Mouse (Mus musculus) limb, embryonic 15.5 days (tissue): ENCODE results near the gene Slc38a8. TPM values are rescaled to one million over a fixed set of nuclear protein-coding genes. Genes with fewer than 3 reads are reported as not detected.

ENCODE experiments used
- ATAC-seq: fragments of 200-750 bp; cut with Nextera tagmentation; 2 replicates; pipeline ENCODE4 v1.8.0; 2017; ENCODE audit warnings: low read depth, moderate TSS enrichment; ENCODE audit not compliant: insufficient number of reproducible peaks, low FRiP score, low TSS enrichment
- H3K27ac ChIP-seq: fragments of 300-500 bp; sonication (generic); 2 replicates; pipeline ENCODE4 v1.5.1; 2015; ENCODE audit warnings: moderate library complexity, mild to moderate bottlenecking, inconsistent platforms
- H3K27me3 ChIP-seq: fragments of 300-500 bp; sonication (generic); 2 replicates; pipeline ENCODE4 v1.6.1; 2015; ENCODE audit warnings: inconsistent platforms
- H3K36me3 ChIP-seq: fragments of 300-500 bp; sonication (generic); 2 replicates; pipeline ENCODE4 v1.6.1; 2015; ENCODE audit warnings: inconsistent platforms
- H3K4me1 ChIP-seq: fragments of 300-500 bp; sonication (generic); 2 replicates; pipeline ENCODE4 v1.6.1; 2015; ENCODE audit warnings: inconsistent platforms
- H3K4me2 ChIP-seq: fragments of 300-500 bp; sonication (generic); 2 replicates; pipeline ENCODE4 v1.6.1; 2015; ENCODE audit warnings: mild to moderate bottlenecking, inconsistent platforms
- H3K4me3 ChIP-seq: fragments of 300-500 bp; sonication (generic); 2 replicates; pipeline ENCODE4 v1.5.1; 2015; ENCODE audit warnings: mild to moderate bottlenecking, inconsistent platforms
- H3K9ac ChIP-seq: fragments of 300-500 bp; sonication (generic); 2 replicates; pipeline ENCODE4 v1.6.1; 2015; ENCODE audit warnings: inconsistent platforms
- H3K9me3 ChIP-seq: fragments of 300-500 bp; sonication (generic); 2 replicates; pipeline ENCODE4 v1.6.1; 2016; ENCODE audit warnings: inconsistent platforms
- WGBS: fragments of 180-500 bp; shearing (Covaris S2); methylation state at CpG from one replicate; pipeline ENCODE4 v1.1.7; 2015; 5-methylcytosine and 5-hydroxymethylcytosine counted together
- polyA plus RNA-seq: library from polyadenylated mRNA; unstranded; fragments of >200 nt; fragmentation: Nextera tagmentation; extraction: Ambion mirVana; gene quantifications from 2 replicates; pipeline ENCODE4 v1.2.1, GENCODE M21; 2015

Slc38a8 gene
- polyA plus RNA-seq, 1 experiment from 2014 or later, result not detected

DNA sequence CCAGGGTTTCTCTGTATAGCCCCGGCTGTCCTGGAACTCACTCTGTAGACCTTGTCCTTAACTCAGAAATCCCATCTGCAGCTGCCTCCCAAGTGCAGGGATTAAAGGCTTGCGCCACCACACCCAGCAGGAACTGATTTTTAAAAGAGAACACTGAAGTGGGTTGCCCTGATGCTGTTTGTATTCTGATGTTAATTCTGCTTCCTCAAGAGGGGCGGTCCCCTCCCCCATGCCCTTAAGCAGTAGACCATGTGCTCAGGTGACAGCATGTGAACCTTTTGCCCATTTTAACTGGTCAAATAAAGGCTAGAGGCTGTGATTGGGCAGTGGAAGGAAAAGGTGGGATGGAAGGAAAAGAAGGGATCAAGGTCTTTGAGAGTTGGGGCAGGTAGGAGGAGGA, 14.3 kb upstream of the Slc38a8 start:
- H3K9ac ChIP-seq, result no peak overlapping the region
- peaks cover 97% of the 10 kb centered on the region for H3K36me3 ChIP-seq
- H3K4me1 ChIP-seq, result no peaks in the 10 kb centered on the region
- H3K27ac ChIP-seq, result no peak overlapping the region
- no peaks in the 10 kb centered on the region for H3K27me3 ChIP-seq
- no peaks in the 10 kb centered on the region for H3K9me3 ChIP-seq
- ATAC-seq, result no peak
- no peak overlapping the region for H3K4me2 ChIP-seq
- H3K4me3 ChIP-seq, result no peak overlapping the region
- WGBS, result 71% methylated on average over 3 of the region's 3 CpGs

- Histone ChIP-seq H3K4me2 (no peak overlapping the region), H3K36me3 (peaks cover 97% of the 10 kb centered on the region), H3K9me3 (no peaks in the 10 kb centered on the region), H3K9ac (no peak overlapping the region), H3K27me3 (no peaks in the 10 kb centered on the region), H3K4me1 (no peaks in the 10 kb centered on the region), H3K4me3 (no peak overlapping the region), H3K27ac (no peak overlapping the region)
- ATAC-seq, result no peak
- WGBS, result 80% methylated on average over 3 of the region's 3 CpGs
Observed at GRCm38 (mm10) chr8:119514940-119515339, 13.4 kb upstream of the Slc38a8 start.

DNA sequence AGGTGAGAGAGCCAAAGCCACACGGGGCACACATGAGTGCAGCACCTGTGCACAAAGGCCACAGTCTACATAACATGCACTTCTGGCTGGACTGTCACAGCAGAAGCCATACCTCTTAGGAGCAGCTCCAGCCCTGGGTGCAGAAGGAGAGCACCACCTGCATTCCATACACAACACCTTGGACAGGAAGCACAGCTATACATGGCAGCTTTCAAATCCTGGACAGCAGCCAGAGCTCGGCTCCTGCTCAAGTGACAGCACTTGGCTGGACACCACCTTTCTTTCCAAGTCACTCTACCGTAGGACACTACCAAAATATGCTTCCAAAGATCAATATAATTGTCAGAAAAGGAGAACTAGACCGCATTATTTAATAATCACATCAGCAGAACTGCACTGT, 11.9 kb upstream of the Slc38a8 start:
- Histone ChIP-seq H3K4me2 (no peak overlapping the region), H3K27me3 (no peaks in the 10 kb centered on the region), H3K4me3 (no peak overlapping the region), H3K4me1 (no peaks in the 10 kb centered on the region), H3K9ac (no peak overlapping the region), H3K36me3 (peaks cover 97% of the 10 kb centered on the region), H3K27ac (no peak overlapping the region), H3K9me3 (no peaks in the 10 kb centered on the region)
- ATAC-seq, result no peak
- WGBS, result 87% methylated on average over 4 of the region's 4 CpGs

- Histone ChIP-seq H3K36me3 (peaks cover 96% of the 10 kb centered on the region), H3K4me3 (no peak overlapping the region), H3K27me3 (no peaks in the 10 kb centered on the region), H3K27ac (no peak overlapping the region), H3K9ac (no peak overlapping the region), H3K4me2 (no peak overlapping the region), H3K9me3 (no peaks in the 10 kb centered on the region), H3K4me1 (no peaks in the 10 kb centered on the region)
- no peak for ATAC-seq
- WGBS, result 90% methylated on average over 7 of the region's 7 CpGs
Observed at GRCm38 (mm10) chr8:119511722-119512121, 10.2 kb upstream of the Slc38a8 start.

GRCm38 (mm10) chr8:119510471-119510870, 9.0 kb upstream of the Slc38a8 start:
- no peaks in the 10 kb centered on the region for H3K9me3 ChIP-seq
- 83% methylated on average over 9 of the region's 9 CpGs for WGBS
- H3K27ac ChIP-seq, result no peak overlapping the region
- H3K27me3 ChIP-seq, result no peaks in the 10 kb centered on the region
- peaks cover 96% of the 10 kb centered on the region for H3K36me3 ChIP-seq
- H3K9ac ChIP-seq, result no peak overlapping the region
- H3K4me3 ChIP-seq, result no peak overlapping the region
- ATAC-seq, result no peak
- no peak overlapping the region for H3K4me2 ChIP-seq
- H3K4me1 ChIP-seq, result no peaks in the 10 kb centered on the region

DNA sequence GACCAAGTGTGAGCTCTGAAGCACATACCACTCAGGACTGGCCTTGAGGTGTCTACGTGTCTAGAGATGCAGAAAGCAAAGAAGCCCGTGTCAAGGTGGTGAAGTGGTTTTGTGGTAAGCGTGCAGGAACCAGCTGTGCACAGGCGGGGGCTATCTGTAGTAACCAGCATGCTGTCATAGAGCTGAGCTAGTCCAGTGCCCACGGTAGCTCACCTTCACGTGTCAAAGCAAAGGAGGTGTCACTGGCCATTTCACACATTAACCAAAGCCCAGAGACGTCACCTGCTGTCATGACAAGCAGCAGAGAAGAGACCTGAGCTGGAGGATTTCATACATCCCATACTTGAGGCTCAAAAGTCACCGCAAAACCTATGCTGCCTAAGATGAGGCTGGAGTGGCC, 4.6 kb upstream of the Slc38a8 start:
- H3K27ac ChIP-seq, result no peak overlapping the region
- H3K27me3 ChIP-seq, result no peaks in the 10 kb centered on the region; the same call in 1 of the 2 replicates
- H3K4me3 ChIP-seq, result no peak overlapping the region
- no peak overlapping the region for H3K4me2 ChIP-seq
- no peak overlapping the region for H3K9ac ChIP-seq
- 0 out of 2 replicates have a peak, but pooled peaks cover 6% of the 10 kb centered on the region for H3K4me1 ChIP-seq
- peaks cover 60% of the 10 kb centered on the region for H3K36me3 ChIP-seq
- 80% methylated on average over 8 of the region's 8 CpGs for WGBS
- no peak for ATAC-seq
- H3K9me3 ChIP-seq, result no peaks in the 10 kb centered on the region

DNA sequence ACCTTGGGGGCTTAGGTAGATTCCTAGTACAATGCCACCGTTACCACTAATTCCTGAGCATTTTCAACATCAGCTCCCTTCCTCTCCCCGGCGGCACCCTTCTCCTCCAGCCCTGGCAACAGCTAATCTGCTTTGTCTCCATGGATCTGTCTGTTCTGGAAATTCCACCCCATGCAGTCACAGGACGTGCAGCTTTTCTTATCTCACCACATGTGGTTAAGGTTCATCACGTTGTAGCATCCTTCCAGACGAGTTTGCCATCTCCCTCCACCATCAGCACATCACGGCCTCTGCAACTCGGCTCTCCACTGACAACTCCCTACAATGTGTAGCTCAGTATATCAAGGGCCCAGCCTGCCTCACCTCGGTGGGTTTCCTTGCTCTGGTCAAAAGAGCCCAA, 4.0 kb upstream of the Slc38a8 start:
- H3K27ac ChIP-seq, result no peak overlapping the region
- H3K4me1 ChIP-seq, result 0 out of 2 replicates have a peak, but pooled peaks cover 6% of the 10 kb centered on the region
- no peaks in the 10 kb centered on the region for H3K9me3 ChIP-seq
- no peak for ATAC-seq
- no peak overlapping the region for H3K4me3 ChIP-seq
- H3K36me3 ChIP-seq, result peaks cover 56% of the 10 kb centered on the region
- no peaks in the 10 kb centered on the region; the same call in 1 of the 2 replicates for H3K27me3 ChIP-seq
- H3K9ac ChIP-seq, result no peak overlapping the region
- 47% methylated on average over 9 of the region's 9 CpGs for WGBS
- no peak overlapping the region for H3K4me2 ChIP-seq

DNA sequence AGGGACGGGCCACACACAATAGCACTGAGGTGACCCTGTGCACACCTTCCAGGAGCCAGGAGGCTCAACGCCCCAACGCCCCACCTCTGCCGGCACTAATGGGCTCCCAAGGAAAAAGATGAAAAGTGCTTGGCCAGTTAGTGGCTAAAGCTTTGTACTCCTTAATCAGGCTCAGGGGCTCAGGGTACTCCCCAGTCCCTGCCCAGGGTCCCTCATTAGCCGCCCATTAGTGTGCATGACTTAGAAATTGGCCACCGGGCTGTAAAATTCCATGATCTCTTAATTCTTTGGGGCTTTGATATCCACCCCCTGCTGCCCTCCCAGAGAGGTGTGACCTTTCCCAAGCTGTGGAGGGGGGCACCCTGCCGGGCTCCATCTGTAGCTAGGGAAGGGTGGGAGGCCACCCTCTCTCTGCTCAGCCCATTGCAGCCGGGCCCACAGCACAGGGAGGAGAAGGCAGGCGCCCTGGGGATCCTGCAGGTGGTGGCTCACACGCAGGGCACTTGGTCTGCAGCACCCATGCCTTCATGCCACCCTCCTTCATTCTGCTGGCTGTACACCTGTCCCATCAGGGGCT, 1.8 kb upstream of the Slc38a8 start:
- 35% methylated on average over 10 of the region's 10 CpGs for WGBS
- no peak overlapping the region for H3K4me2 ChIP-seq
- H3K9ac ChIP-seq, result no peak overlapping the region
- H3K27ac ChIP-seq, result no peak overlapping the region
- H3K27me3 ChIP-seq, result no peaks in the 10 kb centered on the region; the same call in 1 of the 2 replicates
- peaks cover 33% of the 10 kb centered on the region for H3K36me3 ChIP-seq
- H3K4me3 ChIP-seq, result no peak overlapping the region
- H3K9me3 ChIP-seq, result no peaks in the 10 kb centered on the region
- peaks cover 13% of the 10 kb centered on the region for H3K4me1 ChIP-seq
- no peak for ATAC-seq

DNA sequence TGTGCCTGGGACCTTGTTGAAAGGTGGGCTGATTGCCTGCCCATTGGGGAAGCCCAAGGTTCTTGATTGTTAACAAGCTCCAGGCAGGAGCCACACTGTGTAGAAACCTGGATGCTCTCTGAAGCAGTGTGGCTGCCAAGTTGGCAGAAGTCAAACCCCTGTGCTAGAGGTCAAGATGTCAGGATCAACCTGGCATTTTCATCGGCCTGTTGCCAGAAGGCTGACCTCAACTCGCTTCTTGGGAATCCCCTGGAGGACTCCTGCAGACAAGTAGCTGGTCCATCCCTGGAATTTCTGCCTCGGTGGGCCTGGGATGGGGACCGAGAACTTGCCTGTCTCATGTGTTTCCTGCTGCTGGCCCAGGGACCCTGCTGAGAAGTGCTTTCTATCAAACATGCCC, 613 bp upstream of the Slc38a8 start:
- Histone ChIP-seq H3K27ac (no peak overlapping the region), H3K4me2 (no peak overlapping the region), H3K9ac (no peak overlapping the region), H3K9me3 (no peaks in the 10 kb centered on the region), H3K4me1 (peaks cover 13% of the 10 kb centered on the region), H3K36me3 (peaks cover 23% of the 10 kb centered on the region), H3K27me3 (no peaks in the 10 kb centered on the region; the same call in none of the 2 replicates), H3K4me3 (no peak overlapping the region)
- 35% methylated on average over 4 of the region's 4 CpGs for WGBS
- ATAC-seq, result no peak

- H3K9me3 ChIP-seq, result no peaks in the 10 kb centered on the region
- peaks cover 13% of the 10 kb centered on the region for H3K4me1 ChIP-seq
- H3K27me3 ChIP-seq, result no peaks in the 10 kb centered on the region; the same call in none of the 2 replicates
- no peak for ATAC-seq
- 74% methylated on average over 2 of the region's 2 CpGs for whole genome bisulfite sequencing
- H3K27ac ChIP-seq, result no peak overlapping the region
- H3K9ac ChIP-seq, result no peak overlapping the region
- H3K4me3 ChIP-seq, result no peak overlapping the region
- no peak overlapping the region for H3K4me2 ChIP-seq
- 0 out of 2 replicates have a peak, but pooled peaks cover 5% of the 10 kb centered on the region for H3K36me3 ChIP-seq
Observed at GRCm38 (mm10) chr8:119499836-119500235, 1.7 kb downstream of the Slc38a8 start.

DNA sequence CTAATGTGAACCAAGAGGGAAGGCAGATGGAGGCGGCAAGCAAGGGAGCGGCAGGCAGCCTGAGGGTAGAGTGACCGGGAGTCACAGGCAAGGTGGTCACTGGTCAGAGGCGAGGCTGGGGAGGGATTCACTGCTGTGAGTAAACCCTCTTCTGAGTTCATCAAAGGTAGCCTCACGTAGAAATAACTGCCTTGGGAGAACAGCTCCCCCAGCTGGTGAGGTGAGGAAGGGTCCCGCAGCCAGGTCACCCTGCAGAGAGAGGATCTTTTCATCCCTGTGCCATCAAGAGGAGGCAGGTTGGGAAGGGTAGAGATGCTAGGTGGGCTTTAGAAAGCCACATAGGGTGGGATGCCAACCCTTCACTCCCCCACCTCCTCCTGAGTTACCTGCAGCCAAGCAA, 4.7 kb downstream of the Slc38a8 start:
- Histone ChIP-seq H3K36me3 (no peaks in the 10 kb centered on the region), H3K9ac (no peak overlapping the region), H3K4me1 (peaks cover 9% of the 10 kb centered on the region), H3K4me2 (no peak overlapping the region), H3K27ac (no peak overlapping the region), H3K9me3 (no peaks in the 10 kb centered on the region), H3K27me3 (peaks cover 11% of the 10 kb centered on the region), H3K4me3 (no peak overlapping the region)
- ATAC-seq, result no peak
- 28% methylated on average over 6 of the region's 6 CpGs for WGBS

GRCm38 (mm10) chr8:119487093-119487492, 14.4 kb downstream of the Slc38a8 start:
- Histone ChIP-seq H3K27me3 (peaks cover 4% of the 10 kb centered on the region; the same call in 1 of the 2 replicates), H3K27ac (no peak overlapping the region), H3K4me3 (no peak overlapping the region), H3K4me1 (peaks cover 9% of the 10 kb centered on the region; the same call in 1 of the 2 replicates), H3K9ac (no peak overlapping the region), H3K9me3 (no peaks in the 10 kb centered on the region), H3K4me2 (no peak overlapping the region), H3K36me3 (no peaks in the 10 kb centered on the region)
- 73% methylated on average over 7 of the region's 7 CpGs for WGBS
- no peak for ATAC-seq
